Mouse (Mus musculus) brown adipose tissue, adult 24 weeks (tissue): ENCODE data around the gene Kctd17. TPM values are rescaled to one million over a fixed set of nuclear protein-coding genes. Genes with fewer than 3 reads are reported as not detected.

Experiments
- H3K27ac ChIP-seq: fragments of 200-500 bp; replicated peaks from 2 replicates; pipeline ENCODE4 v1.5.1; 2012; ENCODE audit warnings: low read depth, mild to moderate bottlenecking, low read length
- H3K4me1 ChIP-seq: fragments of 200-500 bp; 2 replicates; pipeline ENCODE4 v1.6.1; 2012; ENCODE audit warnings: low read length, mixed read lengths; ENCODE audit not compliant: control insufficient read depth, insufficient read depth, insufficient read length
- H3K4me3 ChIP-seq: fragments of 200-500 bp; 2 replicates; pipeline ENCODE4 v1.5.1; 2012; ENCODE audit warnings: low read depth, mild to moderate bottlenecking, low read length, moderate library complexity; ENCODE audit not compliant: insufficient read depth
- polyA plus RNA-seq: library from polyadenylated mRNA; stranded (reverse); fragments of >200 nt; gene quantifications from 2 replicates; pipeline ENCODE4 v1.2.4, GENCODE M21; 2012; ENCODE audit not compliant: missing spikeins, insufficient read depth, insufficient read length

The Kctd17 gene
- polyA plus RNA-seq, 1 experiment = 42.7 TPM

DNA sequence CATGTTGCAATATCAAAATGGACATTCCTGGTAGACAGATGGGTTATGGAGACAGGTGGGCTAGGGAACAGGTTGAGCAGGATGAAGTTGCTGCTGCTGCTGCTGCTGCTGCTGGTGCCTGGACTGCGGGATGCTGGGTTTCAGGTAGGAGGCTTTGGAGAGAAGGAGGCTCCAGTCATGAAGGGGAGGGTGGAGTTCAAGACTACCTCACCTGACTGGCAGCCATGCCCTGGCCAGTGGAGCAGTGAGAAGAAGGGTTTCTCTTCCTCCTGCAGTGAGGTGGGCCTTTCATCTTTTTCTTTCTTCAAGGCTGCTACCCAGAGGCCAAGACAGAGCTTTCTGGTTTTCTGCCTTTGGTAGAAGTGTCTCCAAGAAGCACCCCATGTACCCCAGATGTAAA is 48.5 kb downstream of the Kctd17 start:
- Histone ChIP-seq H3K4me3 (no peak overlapping the region), H3K4me1 (no peaks in the 10 kb centered on the region), H3K27ac (no peak overlapping the region)

DNA sequence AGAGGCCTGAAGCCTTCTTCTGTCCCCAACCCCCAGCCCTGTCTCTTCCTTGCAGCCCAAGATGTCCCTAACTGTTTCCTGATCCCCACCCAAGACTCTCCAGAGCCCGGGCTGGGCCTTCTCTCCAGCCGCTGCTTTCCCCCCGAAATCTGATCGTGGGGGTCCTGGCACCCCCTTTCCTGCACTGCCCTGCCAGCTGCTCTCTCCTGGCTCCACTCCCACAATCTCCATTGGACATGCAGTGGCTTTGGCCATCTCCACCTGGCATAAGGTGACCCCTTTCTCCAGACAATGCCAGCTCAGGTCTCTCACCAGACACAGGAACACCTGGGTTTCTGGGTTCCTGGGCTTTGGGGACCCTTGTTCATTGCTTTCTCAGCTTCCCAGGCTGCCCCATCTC is 49.7 kb downstream of the Kctd17 start:
- H3K4me1 ChIP-seq = no peaks in the 10 kb centered on the region
- H3K27ac ChIP-seq = no peak overlapping the region
- no peak overlapping the region for H3K4me3 ChIP-seq

DNA sequence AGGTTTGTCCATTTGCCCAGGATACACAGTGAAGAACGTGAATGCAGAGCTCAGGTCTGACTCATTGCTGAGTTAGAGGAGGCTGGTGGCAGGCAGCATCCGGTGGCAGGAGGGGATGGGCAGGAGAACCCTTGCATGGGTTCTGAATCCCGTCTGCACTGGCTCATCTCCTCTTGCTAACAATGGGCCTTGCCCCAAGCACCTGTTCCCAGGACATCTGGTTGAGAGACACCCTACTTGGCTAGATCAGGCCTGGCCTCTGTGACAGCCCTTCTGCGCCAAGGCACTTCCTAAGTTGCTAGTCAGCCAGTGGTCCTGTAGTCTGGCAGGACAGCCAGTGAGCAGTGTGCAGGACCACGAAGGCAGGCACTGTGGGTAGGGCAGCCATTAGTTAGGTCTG is 51.1 kb downstream of the Kctd17 start:
- H3K4me3 ChIP-seq = no peak overlapping the region
- H3K27ac ChIP-seq = no peak overlapping the region

DNA sequence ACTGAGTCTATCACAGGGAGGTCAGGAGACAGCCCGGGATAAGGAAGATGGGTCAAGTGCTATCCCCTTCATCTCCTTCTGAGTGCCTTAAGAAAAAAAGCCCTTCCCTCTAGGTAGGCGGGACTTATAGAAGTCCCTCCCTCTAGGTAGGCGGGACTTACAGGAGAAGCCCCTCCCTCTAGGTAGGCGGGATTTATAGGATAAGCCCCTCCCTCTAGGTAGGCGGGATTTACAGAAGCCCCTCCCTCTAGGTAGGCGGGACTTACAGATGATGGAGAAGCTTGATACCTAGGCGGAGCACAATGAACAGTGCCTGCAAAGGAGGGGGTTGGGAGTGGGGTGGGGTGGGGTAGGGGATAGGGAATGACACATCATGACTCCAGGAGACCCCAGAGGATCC is 51.7 kb downstream of the Kctd17 start:
- H3K4me3 ChIP-seq = no peak overlapping the region
- H3K27ac ChIP-seq = no peak overlapping the region
- no peaks in the 10 kb centered on the region for H3K4me1 ChIP-seq

More for the DNA sequence above, 51.1 kb downstream of the Kctd17 start:
- no peaks in the 10 kb centered on the region for H3K4me1 ChIP-seq

DNA sequence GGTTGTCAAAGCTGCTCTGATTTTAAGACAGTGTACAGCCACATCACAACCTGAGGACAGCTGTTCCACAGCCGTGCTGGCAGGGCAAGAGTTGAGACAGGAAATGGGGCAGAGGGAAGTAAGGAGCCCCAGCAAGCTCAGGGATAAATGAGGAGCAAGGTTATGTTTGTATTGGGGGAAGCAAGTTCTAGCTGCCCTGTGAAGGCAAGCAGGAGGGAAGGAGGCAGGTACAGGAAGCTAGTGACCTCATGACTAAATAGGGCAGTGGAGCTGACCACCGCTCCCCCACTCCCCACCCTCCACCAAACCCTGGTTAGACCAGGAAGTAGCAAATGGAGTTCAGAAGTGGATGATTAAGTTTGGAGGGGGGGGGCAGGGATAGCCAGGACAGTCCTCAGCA is 52.6 kb downstream of the Kctd17 start:
- Histone ChIP-seq H3K4me1 (no peaks in the 10 kb centered on the region), H3K27ac (no peak overlapping the region), H3K4me3 (no peak overlapping the region)

DNA sequence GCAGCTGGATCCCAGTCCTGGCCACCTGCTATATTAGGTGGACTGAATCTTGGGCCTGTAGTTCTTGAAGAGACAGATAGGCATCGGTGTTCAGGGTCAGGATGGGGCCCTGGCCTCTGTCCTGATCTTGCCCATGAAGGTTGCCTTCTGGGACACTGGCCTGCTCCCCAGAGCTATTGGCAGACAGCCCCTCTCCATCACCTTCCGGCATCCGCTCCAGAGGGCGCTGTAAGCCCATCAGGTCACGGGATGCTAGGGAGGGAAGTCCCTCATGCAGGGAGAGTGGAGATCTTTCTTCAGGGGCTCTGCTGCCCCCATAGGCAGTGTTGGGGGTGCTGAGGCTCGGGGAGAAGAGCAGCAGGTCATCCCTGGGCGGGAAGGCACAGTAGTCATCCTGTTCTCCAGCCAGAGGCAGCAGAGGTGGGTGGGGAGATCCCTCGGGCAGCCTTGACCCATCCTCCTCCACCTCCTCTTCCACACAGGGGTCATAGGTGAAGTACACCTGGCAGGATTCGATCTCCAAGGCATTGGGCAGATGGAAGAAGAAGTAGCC is 53.2 kb downstream of the Kctd17 start:
- no peak overlapping the region for H3K4me3 ChIP-seq
- no peak overlapping the region for H3K27ac ChIP-seq

DNA sequence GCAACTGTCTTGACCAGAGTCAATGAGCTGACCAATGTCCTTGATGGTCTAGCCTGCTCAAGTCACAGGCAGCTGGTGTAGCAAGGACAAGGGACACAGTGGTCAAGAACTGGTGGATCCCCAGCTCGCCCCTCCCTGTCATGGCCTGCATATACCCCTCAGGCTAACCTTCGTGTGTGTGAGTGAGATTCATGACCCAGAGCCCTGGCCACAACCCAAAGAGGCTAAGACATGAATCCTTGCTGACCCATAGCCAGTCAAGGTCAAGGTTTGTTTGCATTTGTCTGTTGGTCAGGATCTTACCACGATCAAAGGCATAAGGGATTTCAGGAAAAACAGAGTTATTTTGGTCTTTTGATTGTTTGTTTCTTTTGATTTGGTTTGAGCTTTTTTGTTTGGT is 54.2 kb downstream of the Kctd17 start:
- no peaks in the 10 kb centered on the region for H3K4me1 ChIP-seq
- no peak overlapping the region for H3K27ac ChIP-seq
- H3K4me3 ChIP-seq = no peak overlapping the region

More for the DNA sequence above, 53.2 kb downstream of the Kctd17 start:
- no peaks in the 10 kb centered on the region for H3K4me1 ChIP-seq

DNA sequence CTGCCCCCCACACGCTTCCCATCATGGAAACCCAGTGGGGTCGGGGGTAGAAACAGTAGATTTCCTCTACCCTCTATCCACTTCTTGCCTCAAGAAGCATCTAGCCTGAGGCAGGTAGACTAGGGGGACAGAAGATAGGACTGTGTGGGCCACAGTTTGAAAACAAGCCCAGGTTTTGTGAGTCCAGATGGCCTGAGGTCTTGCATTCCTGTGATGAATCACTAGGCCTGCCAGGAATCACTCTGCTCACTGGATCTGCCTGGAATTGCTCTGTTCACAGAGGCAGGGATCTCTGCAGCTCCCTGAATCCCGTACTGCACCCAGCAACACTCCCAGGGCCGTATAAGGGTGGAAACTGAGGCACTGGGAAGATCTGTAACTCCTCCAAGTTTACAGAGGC is 54.9 kb downstream of the Kctd17 start:
- Histone ChIP-seq H3K27ac (no peak overlapping the region), H3K4me1 (no peaks in the 10 kb centered on the region), H3K4me3 (no peak overlapping the region)

DNA sequence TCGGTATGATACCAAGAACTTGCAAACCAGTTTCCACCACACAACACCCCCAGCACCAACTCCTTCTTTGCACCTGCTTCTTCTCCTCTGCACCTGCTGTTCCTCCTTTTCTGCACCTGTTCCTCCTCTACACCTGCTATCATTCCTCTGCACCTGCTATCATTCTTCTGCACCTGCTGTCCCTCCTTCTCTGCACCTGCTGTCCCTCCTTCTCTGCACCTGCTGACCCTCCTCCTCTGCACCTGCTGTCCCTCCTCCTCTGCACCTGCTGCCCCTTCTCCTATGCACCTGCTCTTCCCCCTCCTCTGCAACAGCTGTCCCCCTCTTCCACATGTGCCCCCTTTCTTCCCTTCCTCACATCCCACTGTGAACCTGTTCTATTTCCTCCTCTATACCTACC is 58.2 kb downstream of the Kctd17 start:
- Histone ChIP-seq H3K27ac (no peak overlapping the region), H3K4me1 (no peaks in the 10 kb centered on the region), H3K4me3 (no peak overlapping the region)

DNA sequence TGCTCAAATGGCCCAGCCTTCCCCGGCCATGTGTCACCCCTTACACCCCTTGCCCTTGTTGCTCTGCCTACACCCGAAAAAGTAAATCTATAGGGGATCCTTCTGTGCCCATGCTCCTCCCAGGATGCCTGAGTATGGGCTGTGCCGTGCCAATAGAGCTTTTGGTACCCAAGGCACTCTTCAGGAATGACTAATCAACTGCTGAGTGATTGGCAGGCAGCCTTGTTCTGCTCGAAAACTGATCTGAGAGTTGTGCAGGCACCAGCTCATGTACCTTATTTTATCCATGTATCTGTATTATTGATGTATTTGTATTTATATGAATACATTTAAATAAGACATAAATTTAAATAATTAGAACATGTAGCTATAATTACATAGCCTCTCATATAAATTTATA is 58.7 kb downstream of the Kctd17 start:
- Histone ChIP-seq H3K27ac (no peak overlapping the region), H3K4me1 (no peaks in the 10 kb centered on the region), H3K4me3 (no peak overlapping the region)

Other genes starting within 250 kb of the Kctd17 start
- 171 and 312 TPM in 2 replicates for gene Pvalb, start 222.2 kb upstream of the Kctd17 start, polyA plus RNA-seq
- gene Ncf4, start 183.8 kb upstream of the Kctd17 start, polyA plus RNA-seq = 3.3 and 3.5 TPM in 2 replicates
- 0.67 and 2.0 TPM in 2 replicates for gene Csf2rb2, start 122.8 kb upstream of the Kctd17 start, polyA plus RNA-seq
- gene Csf2rb, start 102.8 kb upstream of the Kctd17 start, polyA plus RNA-seq = 3.1 and 4.1 TPM in 2 replicates
- gene Tex33, start 32.7 kb upstream of the Kctd17 start, polyA plus RNA-seq = not detected in 2 replicates
- 37.0 and 39.4 TPM in 2 replicates for gene Tst, start 22.7 kb upstream of the Kctd17 start, polyA plus RNA-seq
- 22.1 and 26.4 TPM in 2 replicates for gene Mpst, start 22.1 kb upstream of the Kctd17 start, polyA plus RNA-seq
- gene Tmprss6, start 40.1 kb downstream of the Kctd17 start, polyA plus RNA-seq = 0.71 and 2.0 TPM in 2 replicates
- 0.71 TPM in 1 of 2 replicates, not detected in the other for gene Il2rb, start 66.7 kb downstream of the Kctd17 start, polyA plus RNA-seq
- 2.7 and 3.3 TPM in 2 replicates for gene C1qtnf6, start 102.9 kb downstream of the Kctd17 start, polyA plus RNA-seq
- not detected in 2 replicates for gene Sstr3, start 116.1 kb downstream of the Kctd17 start, polyA plus RNA-seq
- gene Rac2, start 144.2 kb downstream of the Kctd17 start, polyA plus RNA-seq = 3.6 and 8.2 TPM in 2 replicates
- 4.9 and 6.8 TPM in 2 replicates for gene Cyth4, start 168.5 kb downstream of the Kctd17 start, polyA plus RNA-seq